Mouse (Mus musculus) ovary, postnatal 10 days (tissue): Measurements from ENCODE around the gene Bax.
A peak's percentile ranks its signal among the peaks of the same experiment; 100 is the strongest.
"Not testable (repeated sequence)": the region's sequence is repeated elsewhere in the genome, so short reads cannot be mapped to it uniquely, and the experiment has no call there.

Experiments
- DNase-seq: peaks from one replicate; pipeline ENCODE4 v3.0.0; 2022; ENCODE audit warnings: low spot score

Bax gene

GRCm38 (mm10) chr7:45466283-45467089 lies at the start of gene Bax:
Bax (minus strand) TSS chr7:45466898.
- DNase-seq: peak; percentile 80

GRCm38 (mm10) chr7:45515436-45515835 lies 48.7 kb upstream of the Bax start:
- no peak for DNase-seq

GRCm38 (mm10) chr7:45514411-45514810 lies 47.7 kb upstream of the Bax start:
- DNase-seq: no peak

- DNase-seq: peak; percentile 81
Measured at GRCm38 (mm10) chr7:45509912-45510787, 43.5 kb upstream of the Bax start, which contains the start of gene Nucb1. Nucb1 (minus strand) TSS chr7:45510406.

- no peak for DNase-seq
Measured at GRCm38 (mm10) chr7:45509181-45509882, 42.6 kb upstream of the Bax start.

GRCm38 (mm10) chr7:45508561-45508960 lies 41.9 kb upstream of the Bax start:
- no peak for DNase-seq

GRCm38 (mm10) chr7:45507583-45507982 lies 40.9 kb upstream of the Bax start:
- DNase-seq: no peak

GRCm38 (mm10) chr7:45498427-45498826 lies 31.7 kb upstream of the Bax start:
- DNase-seq: no peak

GRCm38 (mm10) chr7:45494548-45494947 lies 27.9 kb upstream of the Bax start:
- DNase-seq: no peak

GRCm38 (mm10) chr7:45492951-45493350 lies 26.3 kb upstream of the Bax start:
- no peak for DNase-seq

- no peak for DNase-seq
Measured at GRCm38 (mm10) chr7:45492225-45492844, 25.6 kb upstream of the Bax start.

GRCm38 (mm10) chr7:45491264-45491663 lies 24.6 kb upstream of the Bax start:
- no peak for DNase-seq

- no peak for DNase-seq
Measured at GRCm38 (mm10) chr7:45490822-45491221, 24.1 kb upstream of the Bax start.

GRCm38 (mm10) chr7:45489578-45489977 lies 22.9 kb upstream of the Bax start:
- DNase-seq: no peak

- DNase-seq: peak; percentile 33
Measured at GRCm38 (mm10) chr7:45488293-45489204, 21.9 kb upstream of the Bax start, which contains the start of gene Dhdh. Dhdh (minus strand) TSS chr7:45488805.

- no peak for DNase-seq
Measured at GRCm38 (mm10) chr7:45487861-45488292, 21.2 kb upstream of the Bax start.

- no peak for DNase-seq
Measured at GRCm38 (mm10) chr7:45486761-45487415, 20.2 kb upstream of the Bax start, which contains the start of gene Gm45808. Gm45808 (minus strand) TSS chr7:45486811.

GRCm38 (mm10) chr7:45486158-45486557 lies 19.5 kb upstream of the Bax start:
- no peak for DNase-seq

GRCm38 (mm10) chr7:45484985-45485384 lies 18.3 kb upstream of the Bax start:
- not testable (repeated sequence) for DNase-seq

- no peak for DNase-seq
Measured at GRCm38 (mm10) chr7:45482166-45482565, 15.5 kb upstream of the Bax start.
